Mouse (Mus musculus) B cell, adult 67 days (primary cell): ENCODE results near the gene Zdhhc13. TPM values are rescaled to one million over a fixed set of nuclear protein-coding genes. Genes with fewer than 3 reads are reported as not detected.

Experiments
- total RNA-seq, 2 experiments: library from RNA; stranded (reverse); gene quantifications; 4 replicates each; pipeline ENCODE4 v1.2.4; 2023

Gene Zdhhc13
- 10 to 100 TPM; 39.4 to 44.1 TPM for total RNA-seq

GRCm38 (mm10) chr7:48788851-48789572 is at the start of gene Zdhhc13:
Zdhhc13 (plus strand) TSS chr7:48789003.

GRCm38 (mm10) chr7:48847820-48848650 is 59.2 kb downstream of the Zdhhc13 start, which contains the start of gene Csrp3:
Csrp3 (minus strand) TSS chr7:48848033.

Other genes starting within 250 kb of the Zdhhc13 start
- gene Mrgprb2, start 230.9 kb upstream of the Zdhhc13 start, total RNA-seq, result not detected
- not detected for gene Mrgprb3, start 145.2 kb upstream of the Zdhhc13 start, total RNA-seq
- not detected for gene Csrp3, start 59.0 kb downstream of the Zdhhc13 start, total RNA-seq
- under 1 TPM; 0.33 to 0.70 TPM for gene E2f8, start 92.6 kb downstream of the Zdhhc13 start, total RNA-seq
- gene Nav2, start 119.7 kb downstream of the Zdhhc13 start, total RNA-seq, result 1 to 10 TPM; 2.4 to 2.6 TPM